Mouse (Mus musculus): Measurements from ENCODE around the gene Cldn15.

DNA sequence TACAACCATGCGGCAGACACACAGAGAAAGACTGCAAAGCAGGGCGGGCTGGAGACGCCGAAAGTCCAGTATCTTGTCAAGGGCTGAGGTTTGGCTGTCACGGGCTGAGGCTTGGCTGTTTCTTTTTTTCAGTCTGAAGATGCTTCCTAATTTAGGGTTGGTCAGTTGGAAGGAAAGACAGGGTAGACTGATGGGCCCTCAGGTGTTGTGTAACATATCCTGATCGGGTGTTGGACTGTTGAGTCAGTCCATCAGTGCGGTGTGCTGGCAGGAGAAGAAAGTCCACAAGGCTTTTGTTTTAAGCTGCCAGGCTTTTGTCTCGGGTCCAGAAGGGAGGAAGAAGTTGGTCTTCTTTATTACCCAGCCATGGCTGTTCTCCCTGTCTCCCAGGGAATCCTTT, 7.3 kb downstream of the Cldn15 start:
- TF ChIP-seq CTCF (IDR thresholded peaks at IDR 0.05; ENCODE audit: low read depth) (no peak), EP300 (IDR thresholded peaks at IDR 0.05; ENCODE audit: low read depth) (no peak)
